Mouse (Mus musculus): ENCODE data around the gene Olfr698. TPM values are rescaled to one million over a fixed set of nuclear protein-coding genes. Genes with fewer than 3 reads are reported as not detected.
"Not testable (repeated sequence)": the region's sequence is repeated elsewhere in the genome, so short reads cannot be mapped to it uniquely, and the experiment has no call there.

Gene Olfr698
- not detected in 2 replicates for polyA plus RNA-seq (2012; rRNA removed)

- no peaks in the 10 kb centered on the region for H3K4me1 ChIP-seq (ENCODE audit: control insufficient read depth, insufficient read depth, low read length)
- H3K4me3 ChIP-seq (ENCODE audit: insufficient read depth, low read length) = no peak within 1 kb of the TSS
- no peak for TF ChIP-seq POLR2A (IDR thresholded peaks at IDR 0.05; ENCODE audit: extremely low read depth, insufficient read depth, low read length)
- no peak for TF ChIP-seq CTCF (IDR thresholded peaks at IDR 0.05; ENCODE audit: extremely low read depth, insufficient read depth, low read length)
- H3K27ac ChIP-seq (ENCODE audit: insufficient read depth, low read length) = no peak within 1 kb of the TSS
Measured at GRCm38 (mm10) chr7:106755297-106755696, at the start of gene Olfr698. TSS of gene Olfr698 (minus strand) at chr7:106755397.

GRCm38 (mm10) chr7:106793098-106793497 is 37.9 kb upstream of the Olfr698 start, which contains the start of gene Olfr699:
TSS of gene Olfr699 (minus strand) at chr7:106793198.
- H3K27ac ChIP-seq (ENCODE audit: insufficient read depth, low read length) = no peak within 1 kb of the TSS
- no peaks in the 10 kb centered on the region for H3K4me1 ChIP-seq (ENCODE audit: control insufficient read depth, insufficient read depth, low read length)
- H3K4me3 ChIP-seq (ENCODE audit: insufficient read depth, low read length) = no peak within 1 kb of the TSS
- TF ChIP-seq POLR2A (IDR thresholded peaks at IDR 0.05; ENCODE audit: extremely low read depth, insufficient read depth, low read length) (no peak), CTCF (IDR thresholded peaks at IDR 0.05; ENCODE audit: extremely low read depth, insufficient read depth, low read length) (no peak)

- Histone ChIP-seq H3K4me1 (ENCODE audit: control insufficient read depth, insufficient read depth, low read length) (no peaks in the 10 kb centered on the region), H3K27ac (ENCODE audit: insufficient read depth, low read length) (no peak overlapping the region), H3K4me3 (ENCODE audit: insufficient read depth, low read length) (no peak overlapping the region)
- TF ChIP-seq POLR2A (IDR thresholded peaks at IDR 0.05; ENCODE audit: extremely low read depth, insufficient read depth, low read length) (no peak), CTCF (IDR thresholded peaks at IDR 0.05; ENCODE audit: extremely low read depth, insufficient read depth, low read length) (no peak)
Measured at GRCm38 (mm10) chr7:106788330-106788729, 33.1 kb upstream of the Olfr698 start.

GRCm38 (mm10) chr7:106761008-106761407 is 5.8 kb upstream of the Olfr698 start:
- H3K27ac ChIP-seq (ENCODE audit: insufficient read depth, low read length); H3K4me1 ChIP-seq (ENCODE audit: control insufficient read depth, insufficient read depth, low read length); H3K4me3 ChIP-seq (ENCODE audit: insufficient read depth, low read length): not testable (repeated sequence)

GRCm38 (mm10) chr7:106758800-106759199 is 3.6 kb upstream of the Olfr698 start:
- no peak overlapping the region for H3K27ac ChIP-seq (ENCODE audit: insufficient read depth, low read length)
- H3K4me1 ChIP-seq (ENCODE audit: control insufficient read depth, insufficient read depth, low read length) = no peaks in the 10 kb centered on the region
- TF ChIP-seq POLR2A (IDR thresholded peaks at IDR 0.05; ENCODE audit: extremely low read depth, insufficient read depth, low read length) (no peak), CTCF (IDR thresholded peaks at IDR 0.05; ENCODE audit: extremely low read depth, insufficient read depth, low read length) (no peak)
- H3K4me3 ChIP-seq (ENCODE audit: insufficient read depth, low read length) = no peak overlapping the region

GRCm38 (mm10) chr7:106745811-106746210 is 9.4 kb downstream of the Olfr698 start:
- TF ChIP-seq POLR2A (IDR thresholded peaks at IDR 0.05; ENCODE audit: extremely low read depth, insufficient read depth, low read length) (no peak), CTCF (IDR thresholded peaks at IDR 0.05; ENCODE audit: extremely low read depth, insufficient read depth, low read length) (no peak)
- Histone ChIP-seq H3K4me3 (ENCODE audit: insufficient read depth, low read length) (no peak overlapping the region), H3K4me1 (ENCODE audit: control insufficient read depth, insufficient read depth, low read length) (no peaks in the 10 kb centered on the region), H3K27ac (ENCODE audit: insufficient read depth, low read length) (no peak overlapping the region)

- TF ChIP-seq CTCF (IDR thresholded peaks at IDR 0.05; ENCODE audit: extremely low read depth, insufficient read depth, low read length) = no peak
- no peak for TF ChIP-seq POLR2A (IDR thresholded peaks at IDR 0.05; ENCODE audit: extremely low read depth, insufficient read depth, low read length)
- Histone ChIP-seq H3K4me1 (ENCODE audit: control insufficient read depth, insufficient read depth, low read length) (no peaks in the 10 kb centered on the region), H3K4me3 (ENCODE audit: insufficient read depth, low read length) (no peak within 1 kb of the TSS), H3K27ac (ENCODE audit: insufficient read depth, low read length) (no peak within 1 kb of the TSS)
Measured at GRCm38 (mm10) chr7:106742343-106742742, 12.9 kb downstream of the Olfr698 start, which contains the start of gene Olfr697. TSS of gene Olfr697 (minus strand) at chr7:106742443.

GRCm38 (mm10) chr7:106737028-106737427 is 18.2 kb downstream of the Olfr698 start:
- H3K4me3 ChIP-seq (ENCODE audit: insufficient read depth, low read length) = no peak overlapping the region
- TF ChIP-seq POLR2A (IDR thresholded peaks at IDR 0.05; ENCODE audit: extremely low read depth, insufficient read depth, low read length) (no peak), CTCF (IDR thresholded peaks at IDR 0.05; ENCODE audit: extremely low read depth, insufficient read depth, low read length) (no peak)
- H3K4me1 ChIP-seq (ENCODE audit: control insufficient read depth, insufficient read depth, low read length) = no peaks in the 10 kb centered on the region
- no peak overlapping the region for H3K27ac ChIP-seq (ENCODE audit: insufficient read depth, low read length)

- TF ChIP-seq CTCF (IDR thresholded peaks at IDR 0.05; ENCODE audit: extremely low read depth, insufficient read depth, low read length) = no peak
- TF ChIP-seq POLR2A (IDR thresholded peaks at IDR 0.05; ENCODE audit: extremely low read depth, insufficient read depth, low read length) = no peak
- no peak overlapping the region for H3K4me3 ChIP-seq (ENCODE audit: insufficient read depth, low read length)
- H3K4me1 ChIP-seq (ENCODE audit: control insufficient read depth, insufficient read depth, low read length) = no peaks in the 10 kb centered on the region
- H3K27ac ChIP-seq (ENCODE audit: insufficient read depth, low read length) = no peak overlapping the region
Measured at GRCm38 (mm10) chr7:106733717-106734116, 21.5 kb downstream of the Olfr698 start.

- not testable (repeated sequence) for H3K4me3 ChIP-seq (ENCODE audit: insufficient read depth, low read length); H3K27ac ChIP-seq (ENCODE audit: insufficient read depth, low read length); H3K4me1 ChIP-seq (ENCODE audit: control insufficient read depth, insufficient read depth, low read length)
Measured at GRCm38 (mm10) chr7:106725654-106726053, 29.5 kb downstream of the Olfr698 start.

- TF ChIP-seq POLR2A (IDR thresholded peaks at IDR 0.05; ENCODE audit: extremely low read depth, insufficient read depth, low read length) (no peak), CTCF (IDR thresholded peaks at IDR 0.05; ENCODE audit: extremely low read depth, insufficient read depth, low read length) (no peak)
- Histone ChIP-seq H3K4me1 (ENCODE audit: control insufficient read depth, insufficient read depth, low read length) (no peaks in the 10 kb centered on the region), H3K27ac (ENCODE audit: insufficient read depth, low read length) (no peak within 1 kb of the TSS), H3K4me3 (ENCODE audit: insufficient read depth, low read length) (no peak within 1 kb of the TSS)
Measured at GRCm38 (mm10) chr7:106716296-106716695, 38.9 kb downstream of the Olfr698 start, which contains the start of gene Olfr695. TSS of gene Olfr695 (minus strand) at chr7:106716396.
